ENCODE assay signal across 8 mouse cellular contexts in genomic region chr16:18686916-18687315, GRCm38 (mm10). TPM values are rescaled to one million over a fixed set of nuclear protein-coding genes. Genes with fewer than 3 reads are reported as not detected.
DNase-seq lines count a peak whose midpoint lies in the region; ATAC-seq and TF ChIP-seq lines count a peak whose summit lies in the region.

No protein-coding gene starts in this region.

- ATAC-seq in heart, embryonic 12.5 days (ENCODE audit: insufficient number of reproducible peaks, low FRiP score), result peak; percentile 91
- ATAC-seq in kidney, postnatal 0 days (replicated peaks; ENCODE audit: low FRiP score, low read depth), result peak; percentile 95
- peak; percentile 84 for ATAC-seq in monocyte, adult 5-6 weeks (replicated peaks; ENCODE audit: insufficient number of reproducible peaks, low FRiP score, low TSS enrichment, poor library complexity, severe bottlenecking)

- peak overlapping the region; percentile 58 for H3K9ac ChIP-seq in heart, embryonic 12.5 days
- peak overlapping the region; percentile 35; the same call in 1 of the 2 replicates for H3K9ac ChIP-seq in kidney, postnatal 0 days (ENCODE audit: low read depth, low read length)
- peak overlapping the region; percentile 50; the same call in 1 of the 2 replicates for H3K9ac ChIP-seq in liver, adult 2 months (ENCODE audit: low read depth, low read length)

- peak overlapping the region; percentile 58 for H3K4me2 ChIP-seq in heart, embryonic 12.5 days
- peak overlapping the region; percentile 52 for H3K4me2 ChIP-seq in kidney, postnatal 0 days (ENCODE audit: low read length)

- H3K79me2 ChIP-seq in liver, adult 2 months (ENCODE audit: control insufficient read depth, insufficient read depth, low read length), result no peaks in the 10 kb centered on the region

- peak overlapping the region; percentile 99 for H3K27ac ChIP-seq in embryonic fibroblast, embryonic 13.5 days (ENCODE audit: insufficient read depth, low read length)
- peak overlapping the region; percentile 66 for H3K27ac ChIP-seq in heart, embryonic 12.5 days (ENCODE audit: poor library complexity, severe bottlenecking)
- H3K27ac ChIP-seq in kidney, postnatal 0 days, result peak overlapping the region; percentile 70
- H3K27ac ChIP-seq in liver, adult 2 months (replicated peaks; ENCODE audit: insufficient read depth, low read depth, low read length), result peak overlapping the region; percentile 59

- H3K4me1 ChIP-seq in embryonic fibroblast, embryonic 13.5 days (ENCODE audit: control insufficient read depth, insufficient read depth, low read length), result peaks cover 11% of the 10 kb centered on the region; the same call in 1 of the 2 replicates
- peaks cover 19% of the 10 kb centered on the region for H3K4me1 ChIP-seq in heart, embryonic 12.5 days (replicated peaks)
- no peaks in the 10 kb centered on the region; the same call in 1 of the 2 replicates for H3K4me1 ChIP-seq in kidney, postnatal 0 days (replicated peaks; ENCODE audit: insufficient read depth, low read length)
- 0 out of 2 replicates have a peak, but pooled peaks cover 2% of the 10 kb centered on the region for H3K4me1 ChIP-seq in liver, adult 2 months (ENCODE audit: control insufficient read depth, insufficient read depth, low read length)

- TF ChIP-seq POLR2A in embryonic fibroblast, embryonic 13.5 days (IDR thresholded peaks at IDR 0.05; ENCODE audit: low read depth, low read length), result peak; percentile 80
- peak; percentile 78 for TF ChIP-seq POLR2A in liver, adult 2 months (IDR thresholded peaks at IDR 0.05; ENCODE audit: extremely low read depth, insufficient read depth, low read length)

- TF ChIP-seq CTCF in embryonic fibroblast, embryonic 13.5 days (IDR thresholded peaks at IDR 0.05; ENCODE audit: borderline replicate concordance, insufficient read depth, low read length), result no peak
- TF ChIP-seq CTCF in kidney, postnatal 0 days (IDR thresholded peaks at IDR 0.05; ENCODE audit: low read depth), result no peak
- TF ChIP-seq CTCF in liver, adult 2 months (IDR thresholded peaks at IDR 0.05; ENCODE audit: low read depth, low read length), result no peak

- peak; percentile 68 to 74 for DNase-seq in B cell, adult 2 months
- DNase-seq in brain, adult 2 months (ENCODE audit: low read depth, low spot score), result peak; percentile 96
- peak; percentile 92 for DNase-seq in kidney, postnatal 0 days (ENCODE audit: low spot score)
- peak; percentile 90 for DNase-seq in liver, adult 2 months (ENCODE audit: extremely low read depth, low read depth, low spot score)
- DNase-seq in spleen, postnatal 4 days (ENCODE audit: low spot score in 2 of 2), result peak; percentile 61 to 79

- H3K36me3 ChIP-seq in heart, embryonic 12.5 days, result no peaks in the 10 kb centered on the region
- no peaks in the 10 kb centered on the region for H3K36me3 ChIP-seq in kidney, postnatal 0 days (ENCODE audit: insufficient read depth, low read length)
- no peaks in the 10 kb centered on the region for H3K36me3 ChIP-seq in liver, adult 2 months (ENCODE audit: control insufficient read depth, insufficient read depth, low read length)

- WGBS in heart, embryonic 12.5 days, result 1% methylated on average over 17 of the region's 17 CpGs
- WGBS in kidney, postnatal 0 days, result 1% methylated on average over 17 of the region's 17 CpGs
- WGBS in liver, adult 2 months, result 1% methylated on average over 17 of the region's 17 CpGs

- H3K27me3 ChIP-seq in heart, embryonic 12.5 days (replicated peaks), result peaks cover 5% of the 10 kb centered on the region
- no peaks in the 10 kb centered on the region for H3K27me3 ChIP-seq in kidney, postnatal 0 days (ENCODE audit: insufficient read depth, low read length)
- no peaks in the 10 kb centered on the region for H3K27me3 ChIP-seq in liver, adult 2 months (ENCODE audit: control insufficient read depth, insufficient read depth, low read length)

- no peaks in the 10 kb centered on the region for H3K9me3 ChIP-seq in heart, embryonic 12.5 days (replicated peaks)
- H3K9me3 ChIP-seq in kidney, postnatal 0 days (replicated peaks; ENCODE audit: low read length), result no peaks in the 10 kb centered on the region

- H3K4me3 ChIP-seq in embryonic fibroblast, embryonic 13.5 days (ENCODE audit: insufficient read depth, low read length), result peak overlapping the region; percentile 16; the same call in 1 of the 2 replicates
- H3K4me3 ChIP-seq in heart, embryonic 12.5 days, result peak overlapping the region; percentile 23
- no peak overlapping the region for H3K4me3 ChIP-seq in kidney, postnatal 0 days (replicated peaks; ENCODE audit: low read depth, low read length)
- H3K4me3 ChIP-seq in liver, adult 2 months (ENCODE audit: insufficient read depth, low read depth, low read length), result peak overlapping the region; percentile 17; the same call in 1 of the 2 replicates

RNA-seq across cellular contexts. Expression of gene Sept5, which starts 57.2 kb away (rescaled TPM):
- 82.3 and 89.3 TPM in 2 replicates for polyA plus RNA-seq in embryonic fibroblast, embryonic 13.5 days (2011; ENCODE audit: insufficient read length, low read depth, missing spikeins)
- polyA plus RNA-seq in heart, embryonic 12.5 days (2016; fragmentation: Nextera tagmentation; extraction: Ambion mirVana), result 6.3 and 6.5 TPM in 2 replicates
- 10.4 and 12.0 TPM in 2 replicates for polyA plus RNA-seq in kidney, postnatal 0 days (2015; fragmentation: Nextera tagmentation; extraction: Ambion mirVana)
- total RNA-seq in liver, adult 2 months (2014; rRNA removed), result 0.18 and 0.60 TPM in 2 replicates
- 0.37 and 0.87 TPM in 2 replicates for polyA plus RNA-seq in liver, adult 2 months (2012; rRNA removed)
- total RNA-seq in monocyte, adult 5-6 weeks (2017), result 1.5 to 6.3 TPM (median 4.2 TPM) in 3 replicates
